Mouse (Mus musculus) myocyte (in vitro differentiated cells): ENCODE data around the gene Stk4. TPM values are rescaled to one million over a fixed set of nuclear protein-coding genes. Genes with fewer than 3 reads are reported as not detected.

ENCODE experiments used
- H3K27me3 ChIP-seq: one replicate; pipeline ENCODE4 v1.6.1; 2011; ENCODE audit not compliant: control insufficient read depth, insufficient read depth, insufficient read length
- H3K36me3 ChIP-seq: one replicate; pipeline ENCODE4 v1.6.1; 2011; ENCODE audit not compliant: control insufficient read depth, insufficient read depth
- H3K4me2 ChIP-seq: one replicate; pipeline ENCODE4 v1.6.1; 2011; ENCODE audit warnings: low read depth, control low read depth
- H3K4me3 ChIP-seq: one replicate; pipeline ENCODE4 v1.5.1; 2011; ENCODE audit warnings: mild to moderate bottlenecking, control low read depth, moderate library complexity
- H3K79me2 ChIP-seq: one replicate; pipeline ENCODE4 v1.6.1; 2011; ENCODE audit not compliant: control insufficient read depth, insufficient read depth
- H3ac ChIP-seq: one replicate; pipeline ENCODE4 v1.6.1; 2011; ENCODE audit not compliant: control insufficient read depth, insufficient read length
- CEBPB ChIP-seq: IDR thresholded peaks from 2 replicates; pipeline ENCODE4 v1.6.1; 2011; ENCODE audit warnings: mild to moderate bottlenecking, moderate library complexity; ENCODE audit not compliant: poor library complexity, insufficient read depth, severe bottlenecking
- E2F4 ChIP-seq: IDR thresholded peaks from one replicate; pipeline ENCODE4 v1.6.1; 2011; ENCODE audit warnings: mild to moderate bottlenecking, control low read depth, moderate library complexity; ENCODE audit not compliant: insufficient read depth
- MAX ChIP-seq: IDR thresholded peaks from one replicate; pipeline ENCODE4 v1.6.1; 2011; ENCODE audit warnings: low read depth, mild to moderate bottlenecking, control low read depth
- MYOD1 ChIP-seq, 3 experiments: IDR thresholded peaks; one replicate each; pipeline ENCODE4 v1.6.1; 2011; ENCODE audit warnings: control low read depth in 2 of 3, low read depth in 2 of 3, mild to moderate bottlenecking in 2 of 3, moderate library complexity in 1 of 3; ENCODE audit not compliant: insufficient read length in 2 of 3, control insufficient read depth in 1 of 3
- MYOG ChIP-seq, 3 experiments: IDR thresholded peaks; one replicate each; pipeline ENCODE4 v1.6.1; 2011; ENCODE audit warnings: control low read depth in 2 of 3, low read depth in 2 of 3, mild to moderate bottlenecking in 2 of 3; ENCODE audit not compliant: insufficient read length in 2 of 3, control insufficient read depth in 1 of 3, insufficient read depth in 1 of 3
- POLR2A ChIP-seq: IDR thresholded peaks from one replicate; pipeline ENCODE4 v1.6.1; 2011; ENCODE audit warnings: low read depth, mild to moderate bottlenecking, control low read depth, moderate library complexity; ENCODE audit not compliant: insufficient read length
- POLR2AphosphoS2 ChIP-seq: IDR thresholded peaks from one replicate; pipeline ENCODE4 v1.6.1; 2011; ENCODE audit warnings: low read depth, control low read depth; ENCODE audit not compliant: insufficient read length
- REST ChIP-seq: IDR thresholded peaks from one replicate; pipeline ENCODE4 v1.6.1; 2011; ENCODE audit warnings: mild to moderate bottlenecking, control low read depth, moderate library complexity; ENCODE audit not compliant: insufficient read depth, insufficient read length
- SRF ChIP-seq: IDR thresholded peaks from one replicate; pipeline ENCODE4 v1.6.1; 2011; ENCODE audit warnings: low read depth; ENCODE audit not compliant: control insufficient read depth, insufficient read length
- TCF12 ChIP-seq: IDR thresholded peaks from one replicate; pipeline ENCODE4 v1.6.1; 2011; ENCODE audit warnings: mild to moderate bottlenecking, control low read depth; ENCODE audit not compliant: poor library complexity, insufficient read depth, severe bottlenecking
- TCF3 ChIP-seq: IDR thresholded peaks from one replicate; pipeline ENCODE4 v1.6.1; 2011; ENCODE audit warnings: low read depth, control low read depth; ENCODE audit not compliant: insufficient read length
- USF1 ChIP-seq: IDR thresholded peaks from one replicate; pipeline ENCODE4 v1.6.1; 2011; ENCODE audit warnings: low read depth, mild to moderate bottlenecking, control low read depth, moderate library complexity
- polyA plus RNA-seq: library from polyadenylated mRNA; unstranded; fragments of >200 nt; fragmentation: generic; extraction: Trizol; gene quantifications from one replicate; pipeline ENCODE4 v1.2.1, GENCODE M21; 2012; ENCODE audit warnings: missing spikeins

The Stk4 gene
- polyA plus RNA-seq, 1 experiment: 9.8 TPM

GRCm38 (mm10) chr2:164108501-164108900 lies 38.4 kb downstream of the Stk4 start:
- Histone ChIP-seq H3K4me3 (no peak overlapping the region), H3K36me3 (peaks cover 28% of the 10 kb centered on the region), H3K4me2 (no peak overlapping the region), H3ac (no peak overlapping the region), H3K27me3 (no peaks in the 10 kb centered on the region), H3K79me2 (no peaks in the 10 kb centered on the region)
- TF ChIP-seq TCF3 (no peak), MYOG (IDR thresholded peaks at IDR 0.05; ENCODE audit: control insufficient read depth in 1 of 3, insufficient read depth in 1 of 3, insufficient read length in 2 of 3, low read depth in 2 of 3) (no peak), MYOD1 (IDR thresholded peaks at IDR 0.05; ENCODE audit: control insufficient read depth in 1 of 3, insufficient read length in 2 of 3, low read depth in 2 of 3) (no peak), TCF12 (no peak), E2F4 (no peak), CEBPB (no peak), POLR2AphosphoS2 (no peak), MAX (no peak), POLR2A (no peak), SRF (no peak), USF1 (no peak), REST (no peak)

GRCm38 (mm10) chr2:164111546-164111945 lies 41.4 kb downstream of the Stk4 start:
- H3K4me2 ChIP-seq: no peak overlapping the region
- no peaks in the 10 kb centered on the region for H3K79me2 ChIP-seq
- TF ChIP-seq MAX (no peak), POLR2AphosphoS2 (no peak), TCF3 (no peak), MYOD1 (IDR thresholded peaks at IDR 0.05; ENCODE audit: control insufficient read depth in 1 of 3, insufficient read length in 2 of 3, low read depth in 2 of 3) (no peak), MYOG (IDR thresholded peaks at IDR 0.05; ENCODE audit: control insufficient read depth in 1 of 3, insufficient read depth in 1 of 3, insufficient read length in 2 of 3, low read depth in 2 of 3) (no peak), E2F4 (no peak), TCF12 (no peak), REST (no peak), SRF (no peak), CEBPB (no peak), POLR2A (no peak), USF1 (no peak)
- no peak overlapping the region for H3ac ChIP-seq
- H3K36me3 ChIP-seq: peaks cover 20% of the 10 kb centered on the region
- no peaks in the 10 kb centered on the region for H3K27me3 ChIP-seq
- no peak overlapping the region for H3K4me3 ChIP-seq

GRCm38 (mm10) chr2:164114051-164114450 lies 43.9 kb downstream of the Stk4 start:
- Histone ChIP-seq H3K4me3 (no peak overlapping the region), H3K27me3 (no peaks in the 10 kb centered on the region), H3K79me2 (no peaks in the 10 kb centered on the region), H3K36me3 (peaks cover 19% of the 10 kb centered on the region), H3ac (no peak overlapping the region), H3K4me2 (no peak overlapping the region)
- no peak for TF ChIP-seq SRF
- no peak for TF ChIP-seq CEBPB
- TF ChIP-seq TCF12: no peak
- TF ChIP-seq POLR2A: no peak

- Histone ChIP-seq H3K4me3 (no peak overlapping the region), H3ac (no peak overlapping the region)
Observed at GRCm38 (mm10) chr2:164115531-164115930, 45.4 kb downstream of the Stk4 start.

GRCm38 (mm10) chr2:164119503-164119902 lies 49.4 kb downstream of the Stk4 start:
- H3ac ChIP-seq: no peak overlapping the region
- no peaks in the 10 kb centered on the region for H3K27me3 ChIP-seq
- no peak overlapping the region for H3K4me2 ChIP-seq
- peaks cover 39% of the 10 kb centered on the region for H3K36me3 ChIP-seq
- no peaks in the 10 kb centered on the region for H3K79me2 ChIP-seq
- TF ChIP-seq MAX (no peak), CEBPB (no peak)
- H3K4me3 ChIP-seq: no peak overlapping the region

More at GRCm38 (mm10) chr2:164115531-164115930, 45.4 kb downstream of the Stk4 start:
- Histone ChIP-seq H3K36me3 (peaks cover 26% of the 10 kb centered on the region), H3K4me2 (no peak overlapping the region), H3K27me3 (no peaks in the 10 kb centered on the region), H3K79me2 (no peaks in the 10 kb centered on the region)
- TF ChIP-seq MYOD1 (IDR thresholded peaks at IDR 0.05; ENCODE audit: control insufficient read depth in 1 of 3, insufficient read length in 2 of 3, low read depth in 2 of 3): no peak

DNA sequence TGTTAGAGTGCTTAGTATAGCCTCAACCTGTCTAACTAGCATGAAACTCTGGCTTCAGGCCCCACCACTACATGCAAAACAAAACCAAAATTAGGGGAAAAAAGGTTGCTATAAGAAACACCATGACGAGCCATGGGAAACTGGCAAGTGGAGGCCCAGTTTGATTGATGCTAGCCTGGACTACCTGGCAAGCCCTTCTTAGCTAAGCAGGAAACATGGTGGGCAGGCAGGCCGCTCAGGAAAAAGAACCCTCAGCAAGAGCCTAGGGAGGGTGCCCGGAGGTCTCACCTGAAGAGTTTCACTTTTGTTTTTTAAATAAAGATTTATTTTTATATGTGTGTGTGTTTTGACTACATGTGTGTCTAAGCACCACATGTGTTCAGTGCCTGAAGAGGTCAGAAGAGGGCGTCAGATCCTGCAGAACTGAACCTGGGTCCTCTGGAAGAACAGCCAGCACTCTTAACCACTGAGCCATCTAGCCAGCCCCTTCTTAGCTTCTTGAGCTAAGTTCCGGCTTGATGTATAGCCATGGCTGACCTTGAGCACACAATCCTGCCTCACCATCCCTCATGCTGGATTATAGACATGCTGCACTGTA lies 53.1 kb downstream of the Stk4 start:
- Histone ChIP-seq H3K4me2 (no peak overlapping the region), H3K4me3 (no peak overlapping the region), H3K27me3 (no peaks in the 10 kb centered on the region), H3ac (no peak overlapping the region), H3K36me3 (peaks cover 28% of the 10 kb centered on the region), H3K79me2 (no peaks in the 10 kb centered on the region)
- TF ChIP-seq POLR2AphosphoS2 (no peak), REST (no peak), POLR2A (no peak)
